Mouse (Mus musculus) cerebellum, adult 11 months (tissue): ENCODE data around the gene Gab2.

ENCODE experiments used
- DNase-seq: peaks from one replicate; pipeline ENCODE4 v3.0.0; 2022

Gab2 gene

DNA sequence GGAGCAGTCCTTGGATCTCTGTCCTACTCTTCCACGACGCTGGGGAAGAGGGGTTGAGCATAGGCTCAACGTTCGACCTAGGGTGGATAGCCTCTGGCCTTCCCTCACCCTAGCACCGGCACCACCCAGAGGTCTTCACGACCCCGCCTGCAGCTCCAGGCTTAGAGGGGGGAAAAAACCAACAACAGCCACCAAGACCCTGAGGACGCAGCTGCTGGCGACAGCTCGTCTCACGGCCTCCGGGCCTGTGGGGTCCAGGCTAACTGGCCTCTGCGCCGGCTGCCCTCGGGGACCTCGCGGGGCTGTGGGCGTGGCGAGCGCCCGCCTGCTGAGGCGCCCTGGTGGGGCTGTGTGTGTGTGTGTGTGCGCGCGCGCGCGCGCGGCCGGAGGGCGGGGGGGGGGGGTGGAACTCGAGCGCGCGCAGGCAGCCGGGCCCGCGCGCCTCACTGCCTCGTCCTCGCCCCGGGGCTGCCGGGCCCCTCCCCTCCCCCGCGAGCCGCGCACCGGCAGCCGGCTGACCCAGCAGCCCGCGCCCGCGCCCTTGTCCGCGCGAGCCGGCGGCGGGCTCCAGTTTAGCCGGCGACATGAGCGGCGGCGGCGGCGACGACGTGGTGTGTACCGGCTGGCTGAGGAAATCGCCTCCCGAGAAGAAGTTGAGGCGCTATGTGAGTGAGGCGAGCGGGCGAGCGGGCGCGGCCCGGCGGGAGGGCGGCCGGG lies at the start of gene Gab2:
Gene Gab2 (plus strand): TSS at position 345 of the 717 bp plus-strand sequence.
- DNase-seq: peak; percentile 31

DNA sequence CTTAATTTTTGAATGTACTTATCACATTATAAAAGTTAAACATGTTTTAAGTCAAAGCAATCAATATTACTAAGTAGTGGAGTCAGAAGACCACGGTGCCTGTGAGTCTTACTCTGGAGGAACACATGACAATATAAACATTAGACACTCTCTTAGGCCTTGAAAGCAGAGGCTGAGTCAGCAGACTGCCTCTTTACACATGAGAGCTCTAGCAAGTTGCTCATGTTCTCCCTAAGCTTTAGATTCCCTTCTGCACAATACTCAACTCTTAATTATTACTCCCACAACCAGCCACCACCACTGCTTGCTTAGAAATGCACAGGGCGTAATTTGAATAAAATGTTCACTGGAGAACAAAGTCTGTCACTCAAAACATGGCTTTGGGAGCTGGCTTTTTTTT lies 49.0 kb upstream of the Gab2 start:
- no peak for DNase-seq

- DNase-seq: no peak
Observed at GRCm38 (mm10) chr7:97039641-97040040, 41.7 kb upstream of the Gab2 start.

- no peak for DNase-seq
Observed at GRCm38 (mm10) chr7:97041868-97042449, 39.4 kb upstream of the Gab2 start.

DNA sequence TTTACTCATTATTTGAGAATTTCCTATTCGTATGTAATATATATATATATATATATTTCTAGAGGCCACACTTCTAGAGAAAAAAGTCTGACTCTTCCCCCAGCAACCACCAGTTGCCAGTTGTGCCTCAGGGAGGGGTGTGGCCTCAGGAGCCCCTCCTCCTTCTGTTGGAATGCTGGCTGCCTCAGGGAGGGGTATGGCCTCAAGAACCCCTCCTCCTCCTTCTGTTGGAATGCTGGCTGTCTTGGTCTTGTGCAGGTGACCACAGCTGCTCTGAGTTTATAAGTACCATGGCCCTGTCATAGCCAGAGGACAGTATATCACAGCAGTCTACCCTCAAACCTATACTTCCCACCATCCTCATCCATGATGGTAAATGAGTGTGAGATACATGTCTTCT lies 38.4 kb upstream of the Gab2 start:
- DNase-seq: no peak

- no peak for DNase-seq
Observed at GRCm38 (mm10) chr7:97060966-97061365, 20.4 kb upstream of the Gab2 start.

DNA sequence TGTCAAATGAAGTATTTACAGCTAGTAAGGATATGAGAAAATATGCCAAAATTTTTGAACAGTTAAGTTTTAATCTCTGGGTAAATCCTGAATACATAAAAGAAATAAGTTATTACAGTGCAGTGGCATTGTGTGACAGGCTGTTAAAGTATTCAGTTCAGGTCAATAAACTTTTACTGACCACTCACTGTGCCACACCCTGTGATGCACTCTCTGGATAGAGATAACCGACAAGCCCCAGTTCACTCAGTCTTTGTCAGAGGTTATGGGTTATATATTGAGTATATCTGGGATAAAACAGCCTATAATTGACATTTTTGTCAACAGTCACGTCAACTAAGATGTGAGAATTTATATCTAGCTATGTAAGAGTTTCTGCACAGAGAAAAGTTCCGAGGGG lies 9.9 kb upstream of the Gab2 start:
- DNase-seq: no peak

- DNase-seq: no peak
Observed at GRCm38 (mm10) chr7:97072061-97072460, 9.3 kb upstream of the Gab2 start.

DNA sequence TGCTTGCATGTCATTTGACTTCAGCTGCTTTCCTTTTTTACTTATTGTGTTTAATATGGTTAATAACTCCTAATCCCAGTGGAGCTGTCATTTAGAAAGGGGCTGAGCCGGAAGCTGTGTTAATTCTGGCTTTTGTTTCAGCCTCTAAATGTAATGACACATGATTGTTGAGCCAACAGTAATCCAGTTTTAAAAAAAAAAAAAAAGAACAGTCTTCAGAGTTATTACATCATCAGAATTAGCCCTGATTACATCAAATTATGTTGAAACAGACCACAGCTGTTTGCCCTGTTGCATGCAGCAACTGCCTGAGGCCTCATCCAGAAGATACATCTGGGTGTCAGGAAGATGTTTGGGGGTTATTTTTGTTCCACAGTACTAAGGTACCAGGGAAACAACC lies 6.4 kb upstream of the Gab2 start:
- DNase-seq: no peak

DNA sequence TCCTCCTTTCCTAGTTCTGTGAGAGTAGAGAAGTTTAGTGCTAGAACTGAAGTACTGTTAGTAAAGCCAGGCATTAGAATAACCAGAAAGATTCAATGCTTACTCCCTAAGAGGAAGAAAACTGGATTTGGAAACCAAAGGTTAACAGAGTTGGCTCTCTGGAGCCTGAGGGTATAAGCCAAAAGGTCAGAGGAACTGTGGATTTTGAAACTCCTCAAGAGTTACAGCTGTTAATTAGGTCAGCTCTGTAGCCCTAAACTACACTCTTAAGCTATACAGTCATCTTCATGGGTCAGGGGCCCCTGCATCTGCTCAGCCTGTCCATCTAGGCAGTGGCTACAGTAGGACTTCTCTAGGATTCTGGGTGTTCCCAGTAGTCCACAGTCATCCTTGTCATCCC lies 4.4 kb upstream of the Gab2 start:
- DNase-seq: no peak

DNA sequence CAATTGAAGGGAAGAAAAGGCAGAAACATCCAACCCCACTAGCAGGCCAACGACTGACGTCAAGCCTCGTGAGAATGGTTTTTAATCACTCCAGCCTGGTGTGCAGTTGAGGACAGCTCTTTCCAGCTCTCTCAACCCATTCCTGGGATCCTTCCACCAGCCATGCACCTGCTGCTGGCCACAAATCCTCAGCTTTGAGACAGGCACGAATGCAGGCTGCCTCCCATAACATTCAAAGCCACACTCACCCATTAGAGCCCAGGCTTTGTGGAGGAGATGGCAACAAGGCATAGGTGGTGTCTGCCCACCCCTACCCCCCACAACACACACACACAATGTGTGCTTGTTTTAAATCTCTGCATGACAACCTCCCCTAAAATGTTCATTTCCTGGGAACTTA lies 2.7 kb upstream of the Gab2 start:
- DNase-seq: no peak

DNA sequence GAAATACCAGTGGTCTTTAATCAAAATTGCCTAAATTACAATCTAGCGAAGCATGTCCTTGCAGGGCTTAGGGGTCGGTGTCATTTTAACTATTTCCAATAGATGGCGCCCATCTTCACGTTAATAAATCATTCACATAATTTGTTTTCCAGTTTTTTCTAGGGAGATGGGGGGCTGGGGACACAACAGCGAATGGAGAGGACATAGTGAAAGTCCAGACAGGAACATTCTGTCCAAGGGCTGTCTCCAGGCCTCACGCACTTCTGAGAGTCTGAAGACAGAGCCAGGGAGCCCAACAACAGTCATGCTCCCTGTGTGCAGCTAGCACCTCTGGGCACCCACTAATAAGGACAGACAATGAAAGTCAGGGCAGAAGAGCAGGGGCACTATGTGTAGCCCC lies 2.2 kb upstream of the Gab2 start:
- DNase-seq: no peak

- no peak for DNase-seq
Observed at GRCm38 (mm10) chr7:97079651-97080365, 1.6 kb upstream of the Gab2 start.

GRCm38 (mm10) chr7:97080621-97081241 lies 655 bp upstream of the Gab2 start:
- DNase-seq: no peak

GRCm38 (mm10) chr7:97081959-97082218 lies 503 bp downstream of the Gab2 start:
- DNase-seq: no peak

DNA sequence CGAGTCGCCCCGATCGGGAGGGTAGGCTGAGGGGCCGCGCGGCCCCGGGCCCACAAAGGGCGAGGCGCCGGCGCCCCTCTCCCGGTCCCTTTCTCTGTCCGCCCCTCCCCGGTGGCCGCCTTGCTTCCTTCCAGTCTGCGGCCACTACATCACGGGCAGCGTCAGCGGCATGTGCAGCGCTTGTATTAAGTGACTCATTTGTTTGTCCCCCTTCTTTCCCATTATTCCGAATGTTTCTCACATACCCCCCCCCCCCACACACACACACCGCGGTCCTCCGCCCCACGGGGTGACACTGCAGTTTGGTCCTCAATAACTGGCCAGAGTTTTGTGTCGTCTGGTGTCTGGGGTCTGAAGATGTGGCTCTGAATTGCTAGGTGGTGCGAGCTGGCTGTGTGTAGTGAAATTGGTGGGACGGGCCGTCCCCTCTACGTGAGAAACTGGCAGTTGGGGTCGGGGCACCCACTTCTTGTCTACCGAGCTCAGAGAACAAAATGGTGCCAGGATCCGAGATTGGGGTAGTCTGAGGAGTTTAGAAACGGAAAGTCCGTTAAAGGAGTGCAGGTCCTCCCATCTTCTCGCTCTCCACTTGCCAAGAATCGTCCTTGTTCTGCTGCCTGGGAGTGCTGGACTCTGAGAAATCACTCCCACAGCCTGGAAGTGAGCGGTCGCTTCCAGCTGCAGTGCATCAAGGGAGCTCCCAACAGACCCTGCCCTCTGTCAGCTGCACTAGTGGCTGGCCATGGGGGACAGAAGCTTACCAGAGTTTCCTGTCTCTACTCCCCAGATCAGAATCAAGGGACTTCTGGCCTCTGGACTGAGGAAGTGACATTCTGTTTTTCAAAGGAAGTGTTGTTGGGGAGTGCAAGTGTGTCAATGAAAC lies 1.1 kb downstream of the Gab2 start:
- no peak for DNase-seq

- DNase-seq: no peak
Observed at GRCm38 (mm10) chr7:97083579-97083978, 2.2 kb downstream of the Gab2 start.

GRCm38 (mm10) chr7:97084181-97084580 lies 2.8 kb downstream of the Gab2 start:
- DNase-seq: no peak

DNA sequence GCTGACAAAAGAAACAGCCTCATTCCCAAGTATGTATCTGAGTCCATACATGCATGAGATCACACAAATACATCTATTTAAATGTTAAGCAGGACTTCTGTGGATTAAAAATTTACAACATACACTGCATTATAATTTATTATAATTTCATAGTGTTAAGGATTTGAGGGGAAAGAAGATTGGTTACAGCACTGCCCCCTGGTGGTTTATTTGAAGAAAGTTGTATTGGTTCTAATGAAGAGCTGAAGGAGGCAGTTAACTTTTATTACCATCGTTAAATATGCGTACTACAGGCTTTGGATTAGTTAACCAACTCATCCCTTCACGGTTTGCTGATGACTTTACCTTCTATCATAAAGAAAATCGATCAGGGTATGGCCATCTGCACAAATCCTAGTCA lies 3.9 kb downstream of the Gab2 start:
- no peak for DNase-seq

DNA sequence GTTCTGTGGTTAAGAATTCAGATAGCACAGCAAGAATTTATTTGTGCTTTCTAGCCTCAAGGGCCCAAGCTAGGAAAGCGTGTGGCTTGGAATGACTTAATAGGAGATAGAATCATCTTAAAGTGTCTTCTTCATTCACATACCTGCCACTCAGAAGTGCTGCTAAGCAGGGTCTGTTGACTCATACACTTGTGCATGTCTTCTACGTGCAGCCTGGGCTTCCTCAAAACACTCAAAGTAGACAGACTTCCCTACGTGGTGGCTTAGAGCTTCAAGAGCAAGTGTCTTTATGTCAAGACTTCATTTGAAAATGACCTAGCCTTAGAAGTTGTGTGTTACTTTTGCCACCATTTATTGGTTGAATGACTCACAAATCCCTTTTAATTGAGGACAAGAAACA lies 12.9 kb downstream of the Gab2 start:
- no peak for DNase-seq

GRCm38 (mm10) chr7:97108119-97108518 lies 26.7 kb downstream of the Gab2 start:
- no peak for DNase-seq

DNA sequence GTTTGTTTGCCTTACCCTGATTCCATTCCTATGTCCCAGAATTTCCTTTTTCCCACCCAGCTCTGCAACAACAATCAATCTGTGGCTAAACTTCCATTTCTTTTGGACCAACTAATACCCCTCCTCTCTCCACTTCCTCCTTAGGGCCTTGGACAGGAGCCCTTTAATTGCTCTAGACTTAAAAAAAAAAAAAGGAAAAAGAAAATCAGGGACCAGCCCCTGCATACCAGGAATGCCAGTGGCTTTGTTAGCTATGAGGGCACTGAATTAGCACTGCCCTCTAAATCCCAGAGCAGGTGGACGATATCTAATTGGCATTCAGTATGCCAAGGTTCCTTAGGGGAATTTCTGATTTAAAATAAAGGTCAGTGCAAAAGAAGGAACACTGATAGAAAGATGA lies 47.6 kb downstream of the Gab2 start:
- no peak for DNase-seq

GRCm38 (mm10) chr7:97136453-97136852 lies 55.1 kb downstream of the Gab2 start:
- no peak for DNase-seq
